Mouse (Mus musculus) heart, postnatal 25 days (tissue): ENCODE data around the gene Trpv4. TPM values are rescaled to one million over a fixed set of nuclear protein-coding genes. Genes with fewer than 3 reads are reported as not detected.
A peak's percentile ranks its signal among the peaks of the same experiment; 100 is the strongest.

Experiments
- DNase-seq: peaks from one replicate; pipeline ENCODE4 v3.0.0; 2022; ENCODE audit warnings: low spot score
- intact Hi-C: fragments of 180-260 bp; cut with DNase I; formaldehyde crosslinking; loops from one replicate; pipeline ENCODE4 v1.15.1; 2025
- total RNA-seq, 2 experiments: library from RNA; stranded (reverse); gene quantifications; 2 replicates each; pipeline ENCODE4 v1.2.3; 2021

The Trpv4 gene
- total RNA-seq, 2 experiments from 2014 or later, result 5.1 to 5.3 TPM

GRCm38 (mm10) chr5:114636091-114636490 is 22.1 kb downstream of the Trpv4 start:
- no peak for DNase-seq
- intact Hi-C loops, result no loop called here

DNA sequence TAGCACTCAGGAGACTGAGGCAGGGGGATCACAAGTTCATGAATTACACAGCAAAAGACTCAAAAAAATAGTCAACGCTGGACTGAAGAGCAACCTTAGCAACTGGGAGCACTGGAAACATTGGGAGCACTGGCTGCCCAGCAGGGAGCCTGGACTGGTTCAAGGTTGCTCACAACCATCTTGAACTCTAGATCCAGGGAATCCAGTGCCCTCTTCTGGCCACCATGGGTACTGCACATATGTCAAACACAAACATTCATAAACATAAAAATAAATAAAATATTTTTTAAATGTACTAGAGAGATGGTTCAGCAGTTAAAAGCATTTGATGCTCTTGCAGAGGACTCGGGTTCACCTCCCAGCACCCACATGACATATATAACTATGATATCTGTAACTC is 26.9 kb downstream of the Trpv4 start:
- DNase-seq, result no peak
- intact Hi-C loops, result no loop called here

- intact Hi-C loops, result no loop called here
- no peak for DNase-seq
Observed at GRCm38 (mm10) chr5:114625590-114625989, 32.6 kb downstream of the Trpv4 start.

DNA sequence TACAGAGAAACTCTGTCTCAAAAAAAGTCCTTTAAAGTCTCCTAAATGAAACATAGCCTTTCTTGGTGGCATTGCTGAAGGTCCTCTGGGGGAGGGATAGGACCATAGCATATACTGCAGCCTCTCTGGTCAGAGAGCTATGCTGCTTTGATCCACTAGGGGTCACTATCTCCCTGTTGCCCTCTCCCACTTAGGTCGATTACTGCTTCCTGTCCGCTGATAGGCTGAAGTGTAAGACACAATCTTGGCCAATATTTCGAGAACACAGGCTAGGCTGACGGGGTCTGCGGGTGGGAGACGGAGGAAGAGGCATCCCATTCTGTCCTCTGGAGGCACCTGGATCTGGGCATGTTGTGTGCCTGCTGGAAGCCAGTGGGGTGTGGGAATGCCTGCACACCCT is 37.9 kb downstream of the Trpv4 start:
- intact Hi-C loops, result no loop called here
- DNase-seq, result no peak

DNA sequence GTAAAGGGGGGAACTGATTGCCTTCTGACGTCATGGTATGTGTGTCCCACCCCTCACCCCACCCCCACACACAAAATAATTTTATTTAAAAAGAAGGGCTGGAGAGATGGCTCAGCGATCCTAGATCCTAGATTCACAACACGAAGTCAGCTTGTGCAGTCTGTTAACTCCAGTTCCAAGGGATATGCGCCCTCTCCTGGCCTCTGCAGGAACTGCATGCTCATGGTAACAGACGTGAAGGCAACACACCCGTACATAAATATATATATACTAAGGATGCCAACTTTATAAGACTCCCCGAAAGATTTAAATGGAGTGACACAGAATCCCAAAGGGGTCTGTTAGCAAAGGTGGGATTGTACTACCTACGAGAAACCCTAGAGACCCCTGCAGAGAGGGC is 39.4 kb downstream of the Trpv4 start:
- intact Hi-C loops, result loop anchor here (2.0 kb wide), 1 partner anchor 158 kb away; no protein-coding TSS in a partner anchor
- no peak for DNase-seq

GRCm38 (mm10) chr5:114617809-114618208 is 40.4 kb downstream of the Trpv4 start:
- no peak for DNase-seq
- intact Hi-C loops, result loop anchor here (2.0 kb wide), 1 partner anchor 157 kb away; no protein-coding TSS in a partner anchor

DNA sequence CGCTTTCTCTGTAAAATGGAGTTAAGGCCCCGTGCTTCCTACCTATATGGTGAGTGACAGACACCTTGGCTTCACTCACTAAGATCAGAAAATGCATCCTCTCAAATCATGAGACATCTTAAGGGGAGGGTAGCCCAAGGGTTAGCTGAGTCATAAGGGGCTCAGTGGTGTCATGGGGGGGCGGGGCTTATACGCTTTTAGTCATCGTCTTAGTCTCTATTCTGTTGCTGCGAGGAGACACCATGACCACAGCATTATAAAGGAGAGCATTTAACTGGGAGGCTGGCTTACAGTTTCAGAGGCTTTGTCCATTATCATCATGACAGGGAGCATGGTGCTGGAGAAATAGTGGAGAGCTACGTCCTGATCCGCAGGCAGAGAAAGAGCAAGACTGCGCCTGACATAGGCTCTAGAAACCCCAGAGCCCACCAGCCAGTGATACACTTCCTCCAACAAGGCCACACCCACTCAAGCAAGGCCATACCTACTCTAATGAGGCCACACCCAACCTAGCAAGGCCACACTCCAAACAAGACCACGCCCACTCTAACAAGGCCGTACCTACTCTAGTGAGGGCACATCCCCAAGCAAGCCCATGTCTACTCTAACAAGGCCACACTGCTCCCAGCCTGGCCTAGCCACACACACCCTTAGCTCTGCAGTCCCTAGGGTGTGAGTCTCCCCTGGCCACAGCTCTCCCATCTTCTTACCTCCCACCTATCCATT is 41.7 kb downstream of the Trpv4 start:
- intact Hi-C loops, result no loop called here
- no peak for DNase-seq

- intact Hi-C loops, result no loop called here
- no peak for DNase-seq
Observed at GRCm38 (mm10) chr5:114614863-114615262, 43.4 kb downstream of the Trpv4 start.

GRCm38 (mm10) chr5:114611968-114612608 is 46.1 kb downstream of the Trpv4 start:
- intact Hi-C loops, result no loop called here
- no peak for DNase-seq

- DNase-seq, result no peak
- intact Hi-C loops, result no loop called here
Observed at GRCm38 (mm10) chr5:114611256-114611655, 47.0 kb downstream of the Trpv4 start.

DNA sequence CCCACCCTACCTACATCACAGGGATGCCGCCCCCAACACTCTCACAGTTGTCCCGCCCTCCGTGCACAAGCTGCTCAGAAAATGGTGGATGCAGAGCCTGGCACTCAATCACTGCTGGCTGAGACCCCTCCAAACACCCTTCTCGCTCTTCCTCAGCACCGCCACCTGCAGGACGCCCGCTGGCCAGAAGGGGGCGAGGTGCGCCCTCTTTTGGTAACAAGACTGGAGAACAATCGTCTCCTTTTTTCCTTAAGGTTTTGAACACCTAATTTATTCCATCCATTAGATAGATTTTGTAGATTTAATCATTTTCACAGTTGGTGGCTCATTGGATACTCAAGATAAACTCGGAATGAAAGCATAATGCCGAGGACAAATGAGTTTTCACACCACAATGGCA is 49.7 kb downstream of the Trpv4 start:
- peak; percentile 21 for DNase-seq
- intact Hi-C loops, result loop anchor here (2.0 to 5.0 kb wide), 2 partner anchors 36 to 148 kb away; no protein-coding TSS in a partner anchor

GRCm38 (mm10) chr5:114607651-114608050 is 50.6 kb downstream of the Trpv4 start:
- intact Hi-C loops, result loop anchor here (2.0 to 5.0 kb wide), 2 partner anchors 35 to 147 kb away; no protein-coding TSS in a partner anchor
- DNase-seq, result peak; percentile 49

DNA sequence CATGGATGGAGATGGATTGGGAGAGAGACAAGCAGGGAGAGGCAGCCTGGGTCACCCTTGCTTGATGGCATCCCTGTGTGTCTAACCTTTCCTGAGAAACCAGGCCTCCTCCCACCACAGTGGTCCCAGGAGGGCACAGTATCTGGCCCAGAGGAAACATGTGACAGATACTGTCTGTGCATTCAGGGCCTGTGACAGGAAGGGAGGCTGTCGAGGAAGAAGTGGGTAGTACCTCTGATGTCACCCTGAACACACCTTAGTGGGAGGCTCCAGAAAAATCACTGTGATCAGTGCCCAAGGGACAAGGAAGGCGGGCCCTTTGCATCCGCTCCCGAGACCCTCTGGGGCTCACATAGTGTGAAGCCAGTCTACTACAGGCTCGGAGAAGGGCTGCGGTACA is 52.2 kb downstream of the Trpv4 start:
- intact Hi-C loops, result loop anchor here (5.0 kb wide), 1 partner anchor 34 kb away; no protein-coding TSS in a partner anchor
- DNase-seq, result no peak

- DNase-seq, result no peak
- intact Hi-C loops, result loop anchor here (5.0 kb wide), 1 partner anchor 33 kb away; no protein-coding TSS in a partner anchor
Observed at GRCm38 (mm10) chr5:114604781-114605290, 53.4 kb downstream of the Trpv4 start.

GRCm38 (mm10) chr5:114603975-114604374 is 54.2 kb downstream of the Trpv4 start:
- no peak for DNase-seq
- intact Hi-C loops, result no loop called here

DNA sequence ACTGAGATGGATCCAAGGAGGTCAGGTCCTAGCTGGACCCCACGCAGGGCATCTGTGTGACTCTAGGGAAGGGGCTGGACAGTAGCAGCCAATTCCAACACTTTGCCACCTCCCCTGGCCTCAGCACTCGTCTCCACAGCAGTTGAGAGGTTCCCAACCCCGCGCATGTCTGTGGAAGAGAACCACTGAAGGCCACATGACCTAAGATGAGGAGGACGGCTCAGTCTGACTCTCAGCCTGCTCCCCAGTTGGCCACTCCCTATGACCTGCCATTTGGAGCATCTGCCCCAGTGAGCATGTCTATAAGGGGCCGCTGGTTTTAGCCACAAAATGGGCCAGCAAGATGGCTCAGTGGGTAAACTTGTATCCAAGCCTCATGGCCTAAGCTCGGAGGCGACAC is 56.2 kb downstream of the Trpv4 start:
- DNase-seq, result no peak
- intact Hi-C loops, result no loop called here

DNA sequence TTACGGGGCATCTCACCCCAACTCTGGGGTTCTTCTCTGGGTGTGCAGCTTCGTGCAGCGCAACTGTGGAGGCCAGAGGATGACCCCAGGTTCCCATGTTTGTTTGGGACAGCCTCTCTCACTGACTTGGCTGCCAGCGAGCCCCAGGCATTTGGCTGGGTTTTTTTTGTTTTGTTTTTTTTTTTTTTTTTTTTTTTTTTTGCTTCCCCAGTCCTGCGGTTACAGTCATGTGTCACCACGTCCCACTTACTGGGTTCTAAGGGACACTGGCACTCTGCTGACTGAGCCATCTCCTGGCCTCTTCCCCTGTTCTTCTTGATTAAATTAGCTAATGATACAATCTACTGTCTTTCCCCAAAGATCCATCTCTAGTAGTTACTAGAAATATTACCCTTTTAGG is 60.6 kb downstream of the Trpv4 start:
- no peak for DNase-seq
- intact Hi-C loops, result no loop called here

GRCm38 (mm10) chr5:114597222-114597621 is 61.0 kb downstream of the Trpv4 start:
- intact Hi-C loops, result no loop called here
- DNase-seq, result no peak

- DNase-seq, result peak; percentile 31
- intact Hi-C loops, result no loop called here
Observed at GRCm38 (mm10) chr5:114596604-114597003, 61.6 kb downstream of the Trpv4 start.

GRCm38 (mm10) chr5:114594741-114595241 is 63.4 kb downstream of the Trpv4 start:
- intact Hi-C loops, result no loop called here
- DNase-seq, result peak; percentile 35

DNA sequence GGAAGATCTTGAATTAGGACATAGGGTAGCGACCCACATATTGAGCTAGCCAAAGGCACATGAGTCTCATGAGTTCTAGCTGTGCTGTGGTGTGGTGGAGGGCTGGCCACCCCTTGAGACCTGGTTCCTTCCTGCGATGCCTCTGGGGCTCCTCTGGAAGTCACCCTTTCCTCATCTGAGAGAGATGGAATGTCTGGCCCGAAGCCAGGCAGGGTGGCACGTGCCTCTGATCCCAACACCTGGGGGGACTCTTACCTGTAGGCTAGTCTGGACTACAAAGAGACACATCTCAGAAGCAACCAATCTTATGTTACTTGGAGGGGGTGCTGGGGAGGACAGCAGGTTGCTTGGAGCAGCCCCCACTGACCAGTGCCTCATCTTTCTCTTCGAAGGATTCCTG is 64.3 kb downstream of the Trpv4 start:
- no peak for DNase-seq
- intact Hi-C loops, result no loop called here
